Mouse (Mus musculus) intestine, embryonic 14.5 days (tissue): ENCODE data around the gene Rrbp1. TPM values are rescaled to one million over a fixed set of nuclear protein-coding genes. Genes with fewer than 3 reads are reported as not detected.

Source experiments
- ATAC-seq: fragments of 200-750 bp; cut with Nextera tagmentation; replicated peaks from 2 replicates; pipeline ENCODE4 v1.8.0; 2017; ENCODE audit warnings: low read depth, moderate number of reproducible peaks, moderate TSS enrichment, moderate library complexity; ENCODE audit not compliant: low FRiP score, low TSS enrichment
- DNase-seq: peaks from one replicate; pipeline ENCODE4 v3.0.0-alpha.2; 2018; ENCODE audit warnings: low spot score
- H3K27ac ChIP-seq: fragments of 300-500 bp; sonication (generic); 2 replicates; pipeline ENCODE4 v1.5.1; 2014; ENCODE audit warnings: low read depth, mild to moderate bottlenecking, control low read depth
- H3K27me3 ChIP-seq: fragments of 300-500 bp; sonication (generic); replicated peaks from 2 replicates; pipeline ENCODE4 v1.6.1; 2014; ENCODE audit warnings: low read length, control low read depth; ENCODE audit not compliant: control insufficient read depth, insufficient read depth
- H3K36me3 ChIP-seq: fragments of 300-500 bp; sonication (generic); 2 replicates; pipeline ENCODE4 v1.6.1; 2014; ENCODE audit warnings: low read length, control low read depth; ENCODE audit not compliant: control insufficient read depth, insufficient read depth
- H3K4me1 ChIP-seq: fragments of 300-500 bp; sonication (generic); replicated peaks from 2 replicates; pipeline ENCODE4 v1.6.1; 2014; ENCODE audit warnings: low read length, control low read depth, mixed read lengths; ENCODE audit not compliant: control insufficient read depth, insufficient read depth
- H3K4me2 ChIP-seq: fragments of 300-500 bp; sonication (generic); 2 replicates; pipeline ENCODE4 v1.6.1; 2014; ENCODE audit warnings: low read length
- H3K4me3 ChIP-seq: fragments of 300-500 bp; sonication (generic); 2 replicates; pipeline ENCODE4 v1.5.1; 2014; ENCODE audit warnings: low read depth, low read length, control low read depth, mixed read lengths
- H3K9ac ChIP-seq: fragments of 300-500 bp; sonication (generic); 2 replicates; pipeline ENCODE4 v1.6.1; 2014; ENCODE audit warnings: mild to moderate bottlenecking, low read length
- H3K9me3 ChIP-seq: fragments of 300-500 bp; sonication (generic); 2 replicates; pipeline ENCODE4 v1.6.1; 2016; ENCODE audit warnings: low read length, control low read depth; ENCODE audit not compliant: control insufficient read depth
- WGBS: fragments of 180-500 bp; shearing (Covaris S2); extraction: QIAGEN DNeasy Blood & Tissue Kit; methylation state at CpG from one replicate; pipeline ENCODE4 v1.1.7; 2014; 5-methylcytosine and 5-hydroxymethylcytosine counted together
- polyA plus RNA-seq: library from polyadenylated mRNA; unstranded; fragments of >200 nt; fragmentation: Nextera tagmentation; extraction: Ambion mirVana; gene quantifications from 2 replicates; pipeline ENCODE4 v1.2.1, GENCODE M21; 2014

Gene Rrbp1
- polyA plus RNA-seq, 1 experiment from 2014 or later, result 104 TPM

DNA sequence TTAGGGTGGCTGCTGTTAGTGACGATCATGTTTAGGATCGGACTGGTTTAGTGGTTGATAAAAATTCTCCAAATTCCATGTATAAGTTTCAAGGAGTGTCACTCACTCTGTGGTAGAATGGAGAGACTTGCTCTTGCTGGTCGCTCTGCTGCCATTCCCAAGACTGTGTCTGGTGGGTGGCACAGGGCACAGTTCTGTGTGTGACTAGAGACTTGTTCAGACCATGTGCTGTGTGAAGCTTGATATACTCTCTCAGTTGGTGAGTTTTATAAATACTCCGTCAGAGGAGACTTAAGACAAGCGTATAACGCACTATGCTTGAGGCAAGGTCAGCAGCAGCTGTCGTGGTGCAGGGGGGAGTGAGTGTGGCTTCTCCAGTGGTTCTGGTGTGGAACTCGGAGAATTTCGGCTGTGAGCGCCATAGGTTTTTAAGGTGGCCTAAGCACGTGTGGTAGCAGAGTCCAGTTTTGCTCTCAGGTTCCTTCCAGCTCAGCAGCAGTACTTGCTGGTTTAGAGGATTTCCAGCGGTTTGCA, 78.7 kb downstream of the Rrbp1 start:
- 69% methylated on average over 12 of the region's 12 CpGs for WGBS

DNA sequence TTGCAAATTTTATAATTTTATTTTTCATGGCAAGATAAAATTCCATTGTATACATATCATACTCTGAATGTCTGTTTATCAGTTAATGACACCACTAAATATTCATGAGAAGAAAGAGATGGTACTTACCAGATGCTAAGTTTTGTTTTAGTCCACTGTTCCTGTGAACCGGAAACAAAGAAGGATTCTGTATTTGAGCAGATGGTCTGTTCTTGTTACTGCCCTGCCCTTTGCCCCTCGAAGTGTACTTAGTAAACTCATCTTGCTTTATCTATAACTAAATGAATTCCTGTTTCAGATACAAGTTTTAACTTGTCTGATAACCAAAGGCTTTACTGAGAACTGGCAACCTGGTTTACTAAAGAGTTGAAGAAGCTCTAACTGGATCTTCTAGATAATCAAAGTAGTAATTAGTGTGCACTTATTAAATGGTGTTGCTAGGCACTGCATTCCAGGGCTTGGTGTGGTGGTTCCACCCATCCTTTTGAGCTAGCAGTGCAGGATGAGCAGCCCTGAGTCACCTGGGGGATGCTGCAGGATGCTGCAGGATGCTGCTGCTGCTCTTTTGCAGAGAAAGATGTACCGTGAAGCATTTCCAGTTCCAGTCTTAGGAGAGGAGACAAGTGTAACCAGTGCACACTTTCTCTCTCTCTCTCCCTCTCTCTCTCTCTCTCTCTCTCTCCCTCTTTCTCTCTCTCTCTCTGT, 81.3 kb downstream of the Rrbp1 start:
- peaks cover 9% of the 10 kb centered on the region for H3K4me1 ChIP-seq
- H3K27me3 ChIP-seq, result no peaks in the 10 kb centered on the region
- no peaks in the 10 kb centered on the region for H3K9me3 ChIP-seq
- H3K4me2 ChIP-seq, result no peak overlapping the region
- H3K36me3 ChIP-seq, result no peaks in the 10 kb centered on the region
- no peak overlapping the region for H3K27ac ChIP-seq
- WGBS, result 38% methylated on average over 3 of the region's 3 CpGs
- DNase-seq (no peak), ATAC-seq (no peak)
- no peak overlapping the region for H3K9ac ChIP-seq
- no peak overlapping the region for H3K4me3 ChIP-seq

More for the DNA sequence above, 78.7 kb downstream of the Rrbp1 start:
- Histone ChIP-seq H3K9me3 (no peaks in the 10 kb centered on the region), H3K4me1 (peaks cover 12% of the 10 kb centered on the region), H3K4me2 (no peak overlapping the region), H3K4me3 (no peak overlapping the region), H3K36me3 (no peaks in the 10 kb centered on the region), H3K9ac (no peak overlapping the region), H3K27me3 (no peaks in the 10 kb centered on the region), H3K27ac (no peak overlapping the region)
- peak; percentile 47 for DNase-seq
- no peak for ATAC-seq

DNA sequence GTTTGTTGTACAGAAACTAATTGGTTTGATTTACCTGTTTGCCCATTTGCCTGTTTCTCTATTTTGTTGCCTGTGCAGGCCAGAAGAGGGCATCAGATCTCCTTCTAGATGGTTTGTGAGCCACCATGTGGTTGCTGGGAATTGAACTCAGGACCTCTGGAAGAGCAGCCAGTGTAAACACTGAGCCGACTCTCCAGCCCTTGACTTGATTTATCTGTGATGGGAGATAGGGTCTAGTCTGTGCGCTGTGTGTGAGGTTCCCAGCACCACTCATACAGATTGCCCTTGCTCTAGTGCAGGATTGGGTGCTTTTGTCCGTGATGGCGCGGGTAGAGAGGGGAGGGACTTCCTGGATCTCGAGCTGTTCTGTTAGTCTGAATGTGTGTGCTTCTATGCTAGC, 85.2 kb downstream of the Rrbp1 start:
- ATAC-seq (no peak), DNase-seq (no peak)
- Histone ChIP-seq H3K4me1 (peaks cover 13% of the 10 kb centered on the region), H3K36me3 (no peaks in the 10 kb centered on the region), H3K9me3 (no peaks in the 10 kb centered on the region), H3K27me3 (no peaks in the 10 kb centered on the region), H3K4me2 (no peak overlapping the region), H3K9ac (no peak overlapping the region), H3K27ac (no peak overlapping the region), H3K4me3 (no peak overlapping the region)
- WGBS, result 90% methylated on average over 6 of the region's 6 CpGs

DNA sequence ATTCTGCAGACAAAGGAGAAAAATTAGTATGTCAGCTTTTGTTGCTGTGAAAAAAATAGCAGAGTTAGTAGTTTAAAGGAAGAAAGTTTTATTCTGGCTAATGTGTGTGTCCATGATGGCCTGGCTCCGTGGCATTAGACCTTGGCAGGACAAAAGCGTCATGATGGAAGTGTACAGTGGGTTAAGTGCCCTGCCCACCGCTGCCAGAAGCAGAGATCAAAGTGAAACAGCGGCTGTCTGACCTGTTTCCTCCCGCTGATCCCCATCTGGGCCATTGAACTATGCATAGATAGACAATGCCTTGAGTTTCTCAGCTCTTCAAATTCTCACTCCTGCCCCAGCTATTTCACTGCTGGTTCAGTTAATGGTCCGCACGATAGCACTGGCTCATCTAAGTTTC, 87.0 kb downstream of the Rrbp1 start:
- no peak overlapping the region for H3K4me2 ChIP-seq

DNA sequence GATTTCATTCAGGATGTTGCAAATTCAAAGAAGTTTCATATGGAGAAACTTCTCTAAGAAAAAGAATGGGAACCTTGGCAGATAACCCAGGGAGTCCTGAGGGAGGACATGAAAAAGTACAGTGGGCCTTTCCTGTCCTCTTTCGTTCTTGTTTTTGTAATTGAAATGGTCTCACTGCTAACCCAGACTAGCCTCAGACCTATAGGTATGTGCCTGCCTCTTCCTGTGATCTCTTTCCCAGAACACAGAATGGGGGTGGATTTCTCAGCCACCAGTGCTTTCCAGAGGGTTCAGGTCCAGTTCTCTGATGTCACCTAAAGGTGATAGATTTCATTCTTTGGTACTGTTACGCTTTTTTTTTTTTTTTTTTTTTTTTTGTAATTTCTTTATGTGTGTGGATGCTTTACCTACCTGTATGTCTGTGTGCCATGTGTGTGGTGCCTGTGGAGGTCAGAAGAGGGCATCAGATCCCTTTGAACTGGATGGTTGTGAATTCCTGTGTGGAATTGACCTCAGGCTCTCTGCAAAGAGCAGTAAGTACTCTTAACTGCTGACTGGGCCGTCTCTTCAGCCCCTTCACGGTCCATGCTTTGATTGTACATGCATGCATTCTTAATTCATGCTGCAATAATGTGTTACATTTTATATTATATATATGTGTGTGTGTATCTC, 92.1 kb downstream of the Rrbp1 start:
- DNase-seq, result no peak
- Histone ChIP-seq H3K9ac (no peak overlapping the region), H3K9me3 (no peaks in the 10 kb centered on the region), H3K4me2 (peak overlapping the region; percentile 59; the same call in 1 of the 2 replicates), H3K27ac (no peak overlapping the region), H3K27me3 (no peaks in the 10 kb centered on the region), H3K4me3 (no peak overlapping the region), H3K36me3 (no peaks in the 10 kb centered on the region), H3K4me1 (peaks cover 20% of the 10 kb centered on the region)
- no peak for ATAC-seq
- 61% methylated on average over 4 of the region's 4 CpGs for WGBS

More for the DNA sequence above, 87.0 kb downstream of the Rrbp1 start:
- DNase-seq (no peak), ATAC-seq (no peak)
- no peaks in the 10 kb centered on the region for H3K27me3 ChIP-seq
- no peaks in the 10 kb centered on the region for H3K36me3 ChIP-seq
- no peak overlapping the region for H3K27ac ChIP-seq
- H3K9me3 ChIP-seq, result no peaks in the 10 kb centered on the region
- 55% methylated on average over 7 of the region's 7 CpGs for WGBS
- H3K9ac ChIP-seq, result no peak overlapping the region
- H3K4me1 ChIP-seq, result peaks cover 8% of the 10 kb centered on the region; the same call in 1 of the 2 replicates
- no peak overlapping the region for H3K4me3 ChIP-seq

DNA sequence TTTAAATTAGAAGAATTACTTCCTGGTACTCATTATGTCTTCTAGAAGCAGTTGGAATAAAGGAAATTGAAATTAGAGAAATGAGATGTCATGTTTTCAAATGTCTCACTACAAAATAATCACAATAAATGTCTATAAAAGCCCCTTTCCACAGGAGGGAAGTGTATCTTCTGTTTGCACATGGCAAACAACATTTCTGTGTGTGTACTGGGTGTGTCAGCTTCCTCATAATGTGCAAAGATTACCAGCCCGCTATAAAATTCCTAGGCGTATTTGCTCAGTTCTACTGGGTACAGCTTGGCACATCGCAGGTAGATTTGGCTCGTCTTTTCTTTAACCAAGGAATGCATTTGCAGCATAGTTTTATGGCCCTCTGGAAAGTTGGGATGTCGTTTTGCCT, 93.4 kb downstream of the Rrbp1 start:
- Histone ChIP-seq H3K4me3 (peak overlapping the region; percentile 83), H3K27ac (no peak overlapping the region), H3K9me3 (no peaks in the 10 kb centered on the region), H3K4me2 (peak overlapping the region; percentile 59), H3K4me1 (peaks cover 15% of the 10 kb centered on the region; the same call in 1 of the 2 replicates), H3K36me3 (no peaks in the 10 kb centered on the region), H3K27me3 (no peaks in the 10 kb centered on the region), H3K9ac (peak overlapping the region; percentile 92; the same call in 1 of the 2 replicates)
- DNase-seq (no peak), ATAC-seq (no peak)
- 60% methylated on average over 5 of the region's 5 CpGs for WGBS

DNA sequence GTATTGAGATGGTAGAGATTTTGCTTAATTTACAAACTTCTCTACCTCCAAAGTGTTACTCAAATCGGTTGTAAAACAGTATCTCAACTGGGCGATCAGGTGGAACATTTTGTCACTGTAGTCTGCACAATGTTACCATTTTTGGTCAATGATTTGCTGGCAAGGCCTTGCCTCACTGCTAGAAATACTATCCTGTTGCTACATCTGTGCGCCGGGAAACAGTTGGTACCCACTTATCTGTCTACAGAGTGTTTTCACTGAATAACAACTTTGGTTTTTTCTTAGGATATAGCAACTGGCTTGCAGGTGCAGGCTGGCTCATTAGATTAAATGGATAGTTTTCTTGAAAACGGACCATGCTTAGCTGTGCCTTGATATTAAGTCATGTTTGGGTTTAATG, 94.8 kb downstream of the Rrbp1 start:
- peak overlapping the region; percentile 99 for H3K27ac ChIP-seq
- WGBS, result 3% methylated on average over 5 of the region's 5 CpGs
- no peak for DNase-seq

DNA sequence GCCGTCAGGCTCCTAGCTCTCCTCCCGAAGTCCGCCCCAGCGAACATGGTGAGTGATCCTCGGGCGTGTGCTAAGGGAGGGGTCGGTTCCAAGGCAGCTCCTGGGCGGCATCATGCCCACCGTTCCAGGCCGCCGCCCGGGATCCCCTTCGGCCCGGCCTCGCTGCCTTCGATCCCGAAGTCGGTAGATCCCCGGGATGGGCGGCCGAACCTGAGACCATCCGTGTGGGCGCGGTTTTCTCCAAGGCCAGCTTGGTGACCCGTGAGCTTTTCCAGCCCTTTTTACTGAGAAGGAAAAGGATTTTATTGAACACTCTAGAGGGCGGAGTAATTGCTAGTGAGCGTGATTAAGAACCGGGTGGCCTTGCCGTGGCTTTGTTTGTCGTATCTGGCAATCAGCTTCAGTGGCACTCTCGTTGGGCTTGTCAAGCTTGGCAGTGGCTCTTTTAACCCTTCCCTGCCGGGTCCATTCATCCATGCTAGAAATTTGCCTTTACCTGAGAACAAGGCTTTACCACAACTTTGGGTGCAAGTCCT, 95.4 kb downstream of the Rrbp1 start:
- DNase-seq (no peak), ATAC-seq (no peak)
- no peaks in the 10 kb centered on the region for H3K9me3 ChIP-seq
- under 1% methylated on average over 32 of the region's 32 CpGs for WGBS
- H3K36me3 ChIP-seq, result no peaks in the 10 kb centered on the region
- H3K4me3 ChIP-seq, result peak overlapping the region; percentile 83
- H3K4me2 ChIP-seq, result peak overlapping the region; percentile 59
- peak overlapping the region; percentile 92 for H3K9ac ChIP-seq
- H3K4me1 ChIP-seq, result peaks cover 15% of the 10 kb centered on the region; the same call in 1 of the 2 replicates
- no peaks in the 10 kb centered on the region for H3K27me3 ChIP-seq
- peak overlapping the region; percentile 99 for H3K27ac ChIP-seq

More for the DNA sequence above, 94.8 kb downstream of the Rrbp1 start:
- no peaks in the 10 kb centered on the region for H3K36me3 ChIP-seq
- peak overlapping the region; percentile 92 for H3K9ac ChIP-seq
- no peak for ATAC-seq
- H3K27me3 ChIP-seq, result no peaks in the 10 kb centered on the region
- H3K4me1 ChIP-seq, result peaks cover 15% of the 10 kb centered on the region; the same call in 1 of the 2 replicates
- peak overlapping the region; percentile 59 for H3K4me2 ChIP-seq
- H3K4me3 ChIP-seq, result peak overlapping the region; percentile 83
- H3K9me3 ChIP-seq, result no peaks in the 10 kb centered on the region
